Mouse (Mus musculus) heart, adult 2 months (tissue): ENCODE measurements around the gene Plekha6.

Experiments used
- CTCF ChIP-seq: fragments of 200-600 bp; IDR thresholded peaks from 2 replicates; pipeline ENCODE4 v1.8.1; 2022; ENCODE audit warnings: antibody characterized with exemption, mild to moderate bottlenecking, moderate library complexity
- EP300 ChIP-seq: fragments of 200-500 bp; IDR thresholded peaks from 2 replicates; pipeline ENCODE4 v1.6.1; 2011; ENCODE audit warnings: low read depth, low read length, control low read depth; ENCODE audit not compliant: insufficient read depth
- POLR2A ChIP-seq: fragments of 200-500 bp; IDR thresholded peaks from 2 replicates; pipeline ENCODE4 v1.6.1; 2011; ENCODE audit warnings: mild to moderate bottlenecking, low read depth, low read length, control low read depth; ENCODE audit not compliant: insufficient read depth

- TF ChIP-seq POLR2A (no peak), CTCF (no peak), EP300 (no peak)
Observed at GRCm38 (mm10) chr1:133285907-133286306, 121.9 kb downstream of the Plekha6 start.
